ENCODE assay signal across 9 mouse cellular contexts in genomic region chr10:78010335-78010734, GRCm38 (mm10). TPM values are rescaled to one million over a fixed set of nuclear protein-coding genes. Genes with fewer than 3 reads are reported as not detected.
A peak's percentile ranks its signal among the peaks of the same experiment; 100 is the strongest.
DNase-seq lines count a peak whose midpoint lies in the region; ATAC-seq and TF ChIP-seq lines count a peak whose summit lies in the region.
"Had no signal": no experiment of that assay in that cellular context is flagged by ENCODE, and none has a peak within 500 bp of the region (broad histone marks: within the 10 kb centered on the region; RNA-seq: fewer than 3 reads in every experiment).

No protein-coding gene starts in this region.

- H3K4me2 ChIP-seq in heart, embryonic 14.5 days (ENCODE audit: low read length): peak overlapping the region; percentile 96
- peak overlapping the region; percentile 9; the same call in 1 of the 2 replicates for H3K4me2 ChIP-seq in hindbrain, embryonic 11.5 days (replicated peaks; ENCODE audit: low read depth, low read length)

- peak overlapping the region; percentile 24 to 88; a peak in 3 of 4 replicates for H3K4me3 ChIP-seq in heart, embryonic 14.5 days (ENCODE audit: control insufficient read depth in 1 of 2, insufficient read depth in 1 of 2, low read depth in 1 of 2, low read length in 2 of 2)
- H3K4me3 ChIP-seq in G1E (ENCODE audit: low read depth, low read length): peak overlapping the region; percentile 64
- H3K4me3 ChIP-seq in hindbrain, embryonic 11.5 days (ENCODE audit: low read depth, low read length): no peak overlapping the region
- H3K4me3 ChIP-seq in midbrain, embryonic 10.5 days: peak overlapping the region; percentile 83

- H3K4me1 ChIP-seq in heart, embryonic 14.5 days (ENCODE audit: control insufficient read depth in 2 of 2, insufficient read depth in 2 of 2, low read length in 2 of 2): peaks cover 23 to 40% of the 10 kb centered on the region in 2 experiments
- peaks cover 52% of the 10 kb centered on the region for H3K4me1 ChIP-seq in G1E (ENCODE audit: insufficient read depth, low read depth, low read length)
- peaks cover 13% of the 10 kb centered on the region for H3K4me1 ChIP-seq in hindbrain, embryonic 11.5 days (replicated peaks; ENCODE audit: control insufficient read depth, insufficient read depth, low read length)
- peaks cover 44% of the 10 kb centered on the region for H3K4me1 ChIP-seq in midbrain, embryonic 10.5 days

- peak overlapping the region; percentile 65 for H3K9ac ChIP-seq in heart, embryonic 14.5 days (ENCODE audit: low read length)
- no peak overlapping the region for H3K9ac ChIP-seq in hindbrain, embryonic 11.5 days (ENCODE audit: low read depth, low read length)

- H3K27me3 ChIP-seq in heart, embryonic 14.5 days (ENCODE audit: control insufficient read depth, insufficient read depth, low read length): no peaks in the 10 kb centered on the region
- H3K27me3 ChIP-seq in G1E (ENCODE audit: insufficient read depth, low read length): no peaks in the 10 kb centered on the region
- no peaks in the 10 kb centered on the region for H3K27me3 ChIP-seq in hindbrain, embryonic 11.5 days (ENCODE audit: control insufficient read depth, insufficient read depth, low read length)
- peaks cover 8% of the 10 kb centered on the region; the same call in 1 of the 2 replicates for H3K27me3 ChIP-seq in midbrain, embryonic 10.5 days (ENCODE audit: low read depth, poor library complexity, severe bottlenecking)

- 13% methylated on average over 10 of the region's 10 CpGs for WGBS in heart, embryonic 14.5 days
- 16% methylated on average over 10 of the region's 10 CpGs for WGBS in hindbrain, embryonic 11.5 days
- WGBS in midbrain, embryonic 10.5 days: 25% methylated on average over 10 of the region's 10 CpGs

- no peak for ATAC-seq in heart, embryonic 14.5 days (ENCODE audit: insufficient number of reproducible peaks, insufficient read depth, low FRiP score, low read depth)
- ATAC-seq in G1E (ENCODE audit: extremely low read depth, insufficient number of reproducible peaks, low FRiP score, poor library complexity, severe bottlenecking): no peak
- no peak for ATAC-seq in hindbrain, embryonic 11.5 days (ENCODE audit: low FRiP score)
- no peak for ATAC-seq in frontal cortex, adult (ENCODE audit: low TSS enrichment)

- no peaks in the 10 kb centered on the region for H3K9me3 ChIP-seq in heart, embryonic 14.5 days (ENCODE audit: control insufficient read depth, low read length)
- H3K9me3 ChIP-seq in G1E (replicated peaks): peaks cover 5% of the 10 kb centered on the region; the same call in 1 of the 2 replicates
- H3K9me3 ChIP-seq in hindbrain, embryonic 11.5 days (ENCODE audit: control insufficient read depth, low read length): no peaks in the 10 kb centered on the region
- no peaks in the 10 kb centered on the region; the same call in 1 of the 2 replicates for H3K9me3 ChIP-seq in midbrain, embryonic 10.5 days (replicated peaks)

- TF ChIP-seq CTCF in G1E (IDR thresholded peaks at IDR 0.05; ENCODE audit: low read depth, low read length): no peak

- intact Hi-C loops in heart, postnatal 14 days (cut with DNase I): loop anchor here (10.0 kb wide), 1 partner anchor 394 kb away; no protein-coding TSS in a partner anchor

- H3K36me3 ChIP-seq in heart, embryonic 14.5 days (ENCODE audit: control insufficient read depth, insufficient read depth, low read length): peaks cover 3% of the 10 kb centered on the region
- H3K36me3 ChIP-seq in G1E (replicated peaks): peaks cover 37% of the 10 kb centered on the region
- no peaks in the 10 kb centered on the region for H3K36me3 ChIP-seq in hindbrain, embryonic 11.5 days (ENCODE audit: control insufficient read depth, insufficient read depth, low read length)
- peaks cover 17% of the 10 kb centered on the region for H3K36me3 ChIP-seq in midbrain, embryonic 10.5 days

- H3K27ac ChIP-seq in heart, embryonic 14.5 days (replicated peaks in 1 of 2; ENCODE audit: control insufficient read depth in 1 of 2, insufficient read depth in 1 of 2, low read depth in 2 of 2, low read length in 2 of 2): no peak overlapping the region
- no peak overlapping the region for H3K27ac ChIP-seq in hindbrain, embryonic 11.5 days (ENCODE audit: low read depth, low read length)
- peak overlapping the region; percentile 98; the same call in 1 of the 2 replicates for H3K27ac ChIP-seq in midbrain, embryonic 10.5 days (replicated peaks)

- DNase-seq in heart, postnatal 14 days: no peak
- no peak for DNase-seq in G1E (ENCODE audit: low spot score)
- no peak for DNase-seq in hindbrain, embryonic 11.5 days (ENCODE audit: low spot score)
- DNase-seq in midbrain, embryonic 10.5 days (ENCODE audit: low spot score): no peak
- no peak for DNase-seq in ovary, adult 18-20 months (ENCODE audit: low spot score)
- DNase-seq in cerebellum, adult 8-10 months: no peak

RNA-seq across cellular contexts. Expression of gene Pfkl, which starts 0.5 kb away (rescaled TPM):
- polyA plus RNA-seq in heart, embryonic 14.5 days (2014; fragmentation: Nextera tagmentation; extraction: Ambion mirVana): 168 and 170 TPM in 2 replicates
- 100 to 1,000 TPM; 104 to 107 TPM for total RNA-seq in heart, postnatal 14 days (2021)
- total RNA-seq in G1E (2014; fragmentation: Nextera tagmentation): 38.5 and 48.7 TPM in 2 replicates
- total RNA-seq in G1E (2017): 89.1 and 92.7 TPM in 2 replicates
- 182 and 214 TPM in 2 replicates for polyA plus RNA-seq in G1E (2012)
- polyA plus RNA-seq in hindbrain, embryonic 11.5 days (2014; fragmentation: Nextera tagmentation; extraction: Ambion mirVana): 85.5 and 114 TPM in 2 replicates
- 203 and 242 TPM in 2 replicates for polyA plus RNA-seq in midbrain, embryonic 10.5 days (2016; fragmentation: Nextera tagmentation; extraction: Ambion mirVana)

RNA-seq across cellular contexts. Expression of gene Dnmt3l, which starts 31.4 kb away (rescaled TPM):
- polyA plus RNA-seq in heart, embryonic 14.5 days (2014; fragmentation: Nextera tagmentation; extraction: Ambion mirVana): not detected in 2 replicates
- not detected for total RNA-seq in heart, postnatal 14 days (2021)
- not detected in 2 replicates for total RNA-seq in G1E (2014; fragmentation: Nextera tagmentation)
- 0.16 TPM in 1 of 2 replicates, not detected in the other for total RNA-seq in G1E (2017)
- polyA plus RNA-seq in G1E (2012): not detected in 2 replicates
- polyA plus RNA-seq in hindbrain, embryonic 11.5 days (2014; fragmentation: Nextera tagmentation; extraction: Ambion mirVana): not detected in 2 replicates
- polyA plus RNA-seq in midbrain, embryonic 10.5 days (2016; fragmentation: Nextera tagmentation; extraction: Ambion mirVana): 0.12 and 0.14 TPM in 2 replicates
- polyA plus RNA-seq: activated CD4-positive, CD25-positive, alpha-beta regulatory T cell, adult 4 months had no signal

RNA-seq across cellular contexts. Expression of gene 1810043G02Rik, which starts 32.0 kb away (rescaled TPM):
- polyA plus RNA-seq in heart, embryonic 14.5 days (2014; fragmentation: Nextera tagmentation; extraction: Ambion mirVana): 18.6 and 21.1 TPM in 2 replicates
- 10 to 100 TPM in 1 of 2 experiments, 1 to 10 TPM in 1; 8.1 to 10.2 TPM for total RNA-seq in heart, postnatal 14 days (2021)
- total RNA-seq in G1E (2014; fragmentation: Nextera tagmentation) (6.9 and 13.6 TPM in 2 replicates), G1E (2017) (10.1 and 10.9 TPM in 2 replicates)
- polyA plus RNA-seq in G1E (2012): 27.1 and 30.3 TPM in 2 replicates
- polyA plus RNA-seq in hindbrain, embryonic 11.5 days (2014; fragmentation: Nextera tagmentation; extraction: Ambion mirVana): 33.2 and 37.1 TPM in 2 replicates
- 39.6 and 39.8 TPM in 2 replicates for polyA plus RNA-seq in midbrain, embryonic 10.5 days (2016; fragmentation: Nextera tagmentation; extraction: Ambion mirVana)

RNA-seq across cellular contexts. Expression of gene Aire, which starts 33.1 kb away (rescaled TPM):
- polyA plus RNA-seq in heart, embryonic 14.5 days (2014; fragmentation: Nextera tagmentation; extraction: Ambion mirVana): 0.16 TPM in 1 of 2 replicates, not detected in the other
- under 1 TPM in 1 of 2 experiments, not detected in 1; 0.12 TPM for total RNA-seq in heart, postnatal 14 days (2021)
- total RNA-seq in G1E (2014; fragmentation: Nextera tagmentation) (not detected in 2 replicates), G1E (2017) (not detected in 2 replicates)
- 0.10 and 0.17 TPM in 2 replicates for polyA plus RNA-seq in G1E (2012)
- 0.11 and 0.28 TPM in 2 replicates for polyA plus RNA-seq in hindbrain, embryonic 11.5 days (2014; fragmentation: Nextera tagmentation; extraction: Ambion mirVana)
- 0.12 and 0.19 TPM in 2 replicates for polyA plus RNA-seq in midbrain, embryonic 10.5 days (2016; fragmentation: Nextera tagmentation; extraction: Ambion mirVana)

RNA-seq across cellular contexts. Expression of gene Trpm2, which starts 40.0 kb away (rescaled TPM):
- polyA plus RNA-seq in heart, embryonic 14.5 days (2014; fragmentation: Nextera tagmentation; extraction: Ambion mirVana): 0.07 and 0.51 TPM in 2 replicates
- total RNA-seq in heart, postnatal 14 days (2021): 1 to 10 TPM in 1 of 2 experiments, under 1 TPM in 1; 0.34 to 1.5 TPM
- total RNA-seq in G1E (2014; fragmentation: Nextera tagmentation) (1.1 and 4.1 TPM in 2 replicates), G1E (2017) (0.35 and 0.55 TPM in 2 replicates)
- 0.14 and 0.19 TPM in 2 replicates for polyA plus RNA-seq in G1E (2012)
- 0.56 and 1.4 TPM in 2 replicates for polyA plus RNA-seq in hindbrain, embryonic 11.5 days (2014; fragmentation: Nextera tagmentation; extraction: Ambion mirVana)
- 0.84 and 0.88 TPM in 2 replicates for polyA plus RNA-seq in midbrain, embryonic 10.5 days (2016; fragmentation: Nextera tagmentation; extraction: Ambion mirVana)
